Mouse (Mus musculus): ENCODE data around the gene Gxylt2.

GRCm38 (mm10) chr6:100708248-100708647, 3.7 kb downstream of the Gxylt2 start:
- TF ChIP-seq CTCF (IDR thresholded peaks at IDR 0.05; ENCODE audit: low read depth) (no peak), EP300 (optimal IDR thresholded peaks at IDR 0.05) (no peak)

Measured in stomach, postnatal 0 days (tissue).